Mouse (Mus musculus) olfactory bulb, adult 2 months (tissue): ENCODE measurements around the gene Trim41.

Source experiments
- CTCF ChIP-seq: fragments of 200-500 bp; IDR thresholded peaks from 2 replicates; pipeline ENCODE4 v1.5.1; 2012; ENCODE audit warnings: low read depth, mild to moderate bottlenecking, low read length, moderate library complexity; ENCODE audit not compliant: insufficient read depth
- POLR2A ChIP-seq: fragments of 200-500 bp; IDR thresholded peaks from 2 replicates; pipeline ENCODE4 v1.6.1; 2012; ENCODE audit warnings: mild to moderate bottlenecking, low read depth, low read length, moderate library complexity; ENCODE audit not compliant: insufficient read depth

- TF ChIP-seq CTCF (no peak), POLR2A (no peak)
These were observed 24.0 kb downstream of the Trim41 start for GRCm38 (mm10) chr11:48793184-48793583.
